Mouse (Mus musculus): ENCODE data around the gene Tmem251. TPM values are rescaled to one million over a fixed set of nuclear protein-coding genes. Genes with fewer than 3 reads are reported as not detected.

Tmem251 gene
- polyA plus RNA-seq, 1 experiment from 2014 or later = 11.8 TPM

- Histone ChIP-seq H3K27me3 (replicated peaks; ENCODE audit: control insufficient read depth, insufficient read depth, low read length) (no peaks in the 10 kb centered on the region; the same call in 1 of the 2 replicates), H3K36me3 (ENCODE audit: control insufficient read depth, insufficient read depth, low read length) (no peaks in the 10 kb centered on the region), H3K4me1 (ENCODE audit: control insufficient read depth, insufficient read depth, low read depth, low read length) (peaks cover 38% of the 10 kb centered on the region), H3K4me3 (ENCODE audit: low read length) (peak overlapping the region; percentile 85), H3K4me2 (ENCODE audit: low read length) (peak overlapping the region; percentile 85), H3K9me3 (ENCODE audit: control insufficient read depth, low read length) (no peaks in the 10 kb centered on the region), H3K9ac (ENCODE audit: low read depth, low read length) (peak overlapping the region; percentile 47), H3K27ac (ENCODE audit: low read depth, low read length) (peak overlapping the region; percentile 63)
- no peak for ATAC-seq
- WGBS = 7% methylated on average over 15 of the region's 15 CpGs
Measured at GRCm38 (mm10) chr12:102702356-102703110, 41.0 kb upstream of the Tmem251 start.

- Histone ChIP-seq H3K4me1 (ENCODE audit: control insufficient read depth, insufficient read depth, low read depth, low read length) (peaks cover 34% of the 10 kb centered on the region), H3K27ac (ENCODE audit: low read depth, low read length) (peak overlapping the region; percentile 63)
- ATAC-seq = no peak
Measured at GRCm38 (mm10) chr12:102703111-102703412, 40.5 kb upstream of the Tmem251 start.

GRCm38 (mm10) chr12:102703441-102703840 is 40.1 kb upstream of the Tmem251 start:
- WGBS = 23% methylated on average over 6 of the region's 6 CpGs
- H3K27ac ChIP-seq (ENCODE audit: low read depth, low read length) = peak overlapping the region; percentile 60; the same call in 1 of the 2 replicates
- no peaks in the 10 kb centered on the region; the same call in 1 of the 2 replicates for H3K27me3 ChIP-seq (replicated peaks; ENCODE audit: control insufficient read depth, insufficient read depth, low read length)

More at GRCm38 (mm10) chr12:102703111-102703412, 40.5 kb upstream of the Tmem251 start:
- Histone ChIP-seq H3K4me2 (ENCODE audit: low read length) (peak overlapping the region; percentile 85), H3K27me3 (replicated peaks; ENCODE audit: control insufficient read depth, insufficient read depth, low read length) (no peaks in the 10 kb centered on the region; the same call in 1 of the 2 replicates), H3K9ac (ENCODE audit: low read depth, low read length) (peak overlapping the region; percentile 91), H3K9me3 (ENCODE audit: control insufficient read depth, low read length) (no peaks in the 10 kb centered on the region), H3K4me3 (ENCODE audit: low read length) (peak overlapping the region; percentile 85), H3K36me3 (ENCODE audit: control insufficient read depth, insufficient read depth, low read length) (no peaks in the 10 kb centered on the region)
- WGBS = 3% methylated on average over 4 of the region's 4 CpGs

DNA sequence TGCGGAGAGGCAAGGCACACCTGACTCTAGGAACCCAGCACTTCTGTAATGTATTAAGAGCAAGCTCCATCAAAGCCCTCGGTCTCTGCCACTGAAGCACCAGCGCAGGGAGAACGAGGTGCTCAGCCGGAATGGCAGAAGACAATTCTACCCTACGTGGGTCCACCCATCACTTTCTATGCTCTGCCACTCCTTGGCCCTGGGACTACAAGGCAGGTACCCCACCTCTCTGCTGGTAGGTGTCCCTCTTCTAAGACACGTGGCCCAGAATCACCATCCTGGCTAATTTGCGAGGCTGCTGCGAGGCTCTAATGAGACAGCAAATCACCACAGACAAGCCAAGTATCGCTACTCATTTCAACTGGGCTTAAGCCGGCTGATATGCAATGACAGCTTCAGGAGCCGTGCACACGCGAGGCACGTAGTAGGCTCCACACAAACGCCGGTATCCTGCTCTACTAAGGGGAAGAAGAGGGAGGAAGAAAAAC is 39.6 kb upstream of the Tmem251 start:
- Histone ChIP-seq H3K9me3 (ENCODE audit: control insufficient read depth, low read length) (no peaks in the 10 kb centered on the region), H3K4me2 (ENCODE audit: low read length) (peak overlapping the region; percentile 85), H3K4me3 (ENCODE audit: low read length) (peak overlapping the region; percentile 85), H3K9ac (ENCODE audit: low read depth, low read length) (peak overlapping the region; percentile 91), H3K36me3 (ENCODE audit: control insufficient read depth, insufficient read depth, low read length) (no peaks in the 10 kb centered on the region), H3K27ac (ENCODE audit: low read depth, low read length) (peak overlapping the region; percentile 75), H3K27me3 (replicated peaks; ENCODE audit: control insufficient read depth, insufficient read depth, low read length) (no peaks in the 10 kb centered on the region; the same call in 1 of the 2 replicates), H3K4me1 (ENCODE audit: control insufficient read depth, insufficient read depth, low read depth, low read length) (peaks cover 29% of the 10 kb centered on the region)
- 5% methylated on average over 17 of the region's 17 CpGs for WGBS
- peak; percentile 12 for ATAC-seq

More at GRCm38 (mm10) chr12:102703441-102703840, 40.1 kb upstream of the Tmem251 start:
- Histone ChIP-seq H3K4me3 (ENCODE audit: low read length) (peak overlapping the region; percentile 85), H3K4me1 (ENCODE audit: control insufficient read depth, insufficient read depth, low read depth, low read length) (peaks cover 33% of the 10 kb centered on the region), H3K9me3 (ENCODE audit: control insufficient read depth, low read length) (no peaks in the 10 kb centered on the region), H3K36me3 (ENCODE audit: control insufficient read depth, insufficient read depth, low read length) (no peaks in the 10 kb centered on the region), H3K9ac (ENCODE audit: low read depth, low read length) (peak overlapping the region; percentile 91), H3K4me2 (ENCODE audit: low read length) (peak overlapping the region; percentile 85)
- no peak; the same call in 1 of the 2 replicates for ATAC-seq

GRCm38 (mm10) chr12:102704457-102705198 is 38.9 kb upstream of the Tmem251 start, which contains the start of gene Itpk1:
Itpk1 (minus strand) TSS chr12:102704930.
- WGBS = under 1% methylated on average over 64 of the region's 105 CpGs
- Histone ChIP-seq H3K9ac (ENCODE audit: low read depth, low read length) (peak within 1 kb of the TSS; percentile 91), H3K27ac (ENCODE audit: low read depth, low read length) (peak within 1 kb of the TSS; percentile 94), H3K27me3 (replicated peaks; ENCODE audit: control insufficient read depth, insufficient read depth, low read length) (no peaks in the 10 kb centered on the region; the same call in 1 of the 2 replicates), H3K4me2 (ENCODE audit: low read length) (peak within 1 kb of the TSS; percentile 85), H3K4me3 (ENCODE audit: low read length) (peak within 1 kb of the TSS; percentile 85), H3K9me3 (ENCODE audit: control insufficient read depth, low read length) (no peaks in the 10 kb centered on the region), H3K4me1 (ENCODE audit: control insufficient read depth, insufficient read depth, low read depth, low read length) (peaks cover 28% of the 10 kb centered on the region), H3K36me3 (ENCODE audit: control insufficient read depth, insufficient read depth, low read length) (no peaks in the 10 kb centered on the region)
- ATAC-seq = peak; percentile 85

- ATAC-seq = peak; percentile 79
Measured at GRCm38 (mm10) chr12:102705216-102705871, 38.2 kb upstream of the Tmem251 start.

DNA sequence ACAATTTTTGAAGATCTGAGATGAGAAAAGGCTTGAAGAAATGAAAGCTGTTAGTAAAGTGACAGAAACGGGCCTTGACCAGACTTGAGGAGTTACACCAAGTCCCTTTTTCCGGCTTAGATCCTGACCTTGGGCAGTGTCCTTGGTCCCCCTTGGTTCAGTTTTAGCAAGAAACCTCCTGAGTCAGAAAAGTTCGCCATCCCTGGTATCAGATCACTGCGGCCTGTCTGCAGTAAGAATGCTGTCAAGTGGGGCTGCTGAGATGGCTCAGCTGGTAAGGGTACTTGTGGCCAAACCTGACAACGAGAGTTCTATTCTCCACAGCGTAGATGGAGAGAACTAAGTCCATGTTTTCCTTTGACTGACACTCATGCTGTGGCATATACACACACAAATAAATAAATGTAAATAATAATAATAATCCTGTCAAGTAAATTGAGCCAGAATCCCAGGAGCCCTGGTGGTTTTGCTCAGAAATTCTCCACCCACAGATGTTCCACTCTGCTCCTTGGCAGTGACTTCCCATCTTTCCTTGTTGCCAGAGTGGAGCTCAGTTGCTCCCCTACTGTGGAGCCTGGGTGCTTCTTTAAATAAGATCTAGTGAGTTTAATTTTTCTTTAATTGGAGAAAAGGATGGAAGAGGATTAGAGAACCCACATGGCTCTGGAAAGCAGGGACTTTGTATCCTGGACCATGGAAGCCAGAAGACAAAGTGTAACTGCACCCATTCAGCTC is 37.5 kb upstream of the Tmem251 start:
- Histone ChIP-seq H3K4me1 (ENCODE audit: control insufficient read depth, insufficient read depth, low read depth, low read length) (peaks cover 26% of the 10 kb centered on the region), H3K9ac (ENCODE audit: low read depth, low read length) (no peak overlapping the region), H3K4me3 (ENCODE audit: low read length) (no peak overlapping the region), H3K9me3 (ENCODE audit: control insufficient read depth, low read length) (no peaks in the 10 kb centered on the region), H3K4me2 (ENCODE audit: low read length) (peak overlapping the region; percentile 85), H3K27me3 (replicated peaks; ENCODE audit: control insufficient read depth, insufficient read depth, low read length) (no peaks in the 10 kb centered on the region; the same call in 1 of the 2 replicates), H3K36me3 (ENCODE audit: control insufficient read depth, insufficient read depth, low read length) (no peaks in the 10 kb centered on the region), H3K27ac (ENCODE audit: low read depth, low read length) (no peak overlapping the region)
- no peak for ATAC-seq
- WGBS = 74% methylated on average over 6 of the region's 6 CpGs

More at GRCm38 (mm10) chr12:102705216-102705871, 38.2 kb upstream of the Tmem251 start:
- no peaks in the 10 kb centered on the region for H3K36me3 ChIP-seq (ENCODE audit: control insufficient read depth, insufficient read depth, low read length)
- peak overlapping the region; percentile 85 for H3K4me2 ChIP-seq (ENCODE audit: low read length)
- WGBS = 3% methylated on average over 26 of the region's 45 CpGs
- peak overlapping the region; percentile 91 for H3K9ac ChIP-seq (ENCODE audit: low read depth, low read length)
- H3K4me3 ChIP-seq (ENCODE audit: low read length) = peak overlapping the region; percentile 85
- H3K9me3 ChIP-seq (ENCODE audit: control insufficient read depth, low read length) = no peaks in the 10 kb centered on the region
- H3K27me3 ChIP-seq (replicated peaks; ENCODE audit: control insufficient read depth, insufficient read depth, low read length) = no peaks in the 10 kb centered on the region; the same call in 1 of the 2 replicates
- peaks cover 26% of the 10 kb centered on the region for H3K4me1 ChIP-seq (ENCODE audit: control insufficient read depth, insufficient read depth, low read depth, low read length)
- H3K27ac ChIP-seq (ENCODE audit: low read depth, low read length) = peak overlapping the region; percentile 94

GRCm38 (mm10) chr12:102706833-102707463 is 36.6 kb upstream of the Tmem251 start:
- Histone ChIP-seq H3K4me1 (ENCODE audit: control insufficient read depth, insufficient read depth, low read depth, low read length) (peaks cover 25% of the 10 kb centered on the region), H3K9ac (ENCODE audit: low read depth, low read length) (no peak overlapping the region), H3K27me3 (replicated peaks; ENCODE audit: control insufficient read depth, insufficient read depth, low read length) (no peaks in the 10 kb centered on the region; the same call in 1 of the 2 replicates), H3K4me3 (ENCODE audit: low read length) (no peak overlapping the region), H3K27ac (ENCODE audit: low read depth, low read length) (no peak overlapping the region), H3K4me2 (ENCODE audit: low read length) (no peak overlapping the region), H3K9me3 (ENCODE audit: control insufficient read depth, low read length) (no peaks in the 10 kb centered on the region), H3K36me3 (ENCODE audit: control insufficient read depth, insufficient read depth, low read length) (no peaks in the 10 kb centered on the region)
- no peak for ATAC-seq
- WGBS = 89% methylated on average over 8 of the region's 10 CpGs
